Mouse (Mus musculus) small intestine, adult 2 months (tissue): ENCODE data around the gene Dlgap1. TPM values are rescaled to one million over a fixed set of nuclear protein-coding genes. Genes with fewer than 3 reads are reported as not detected.

Experiments
- H3K27ac ChIP-seq: fragments of 200-500 bp; 2 replicates; pipeline ENCODE4 v1.5.1; 2012; ENCODE audit warnings: low read depth, low read length, control low read depth, inconsistent platforms; ENCODE audit not compliant: insufficient read depth
- H3K27me3 ChIP-seq: fragments of 200-500 bp; 2 replicates; pipeline ENCODE4 v1.6.1; 2012; ENCODE audit warnings: mild to moderate bottlenecking, moderate library complexity, low read length, inconsistent platforms; ENCODE audit not compliant: control insufficient read depth, insufficient read depth
- H3K36me3 ChIP-seq: fragments of 200-500 bp; 2 replicates; pipeline ENCODE4 v1.6.1; 2012; ENCODE audit warnings: mild to moderate bottlenecking, low read length, control low read depth, inconsistent platforms; ENCODE audit not compliant: control insufficient read depth, insufficient read depth
- H3K4me1 ChIP-seq: fragments of 200-500 bp; 2 replicates; pipeline ENCODE4 v1.6.1; 2012; ENCODE audit warnings: low read length, inconsistent platforms, mixed read lengths; ENCODE audit not compliant: control insufficient read depth, insufficient read depth, insufficient read length
- H3K4me3 ChIP-seq: fragments of 200-500 bp; 2 replicates; pipeline ENCODE4 v1.5.1; 2012; ENCODE audit warnings: low read depth, mild to moderate bottlenecking, control low read depth, inconsistent platforms, low read length, moderate library complexity
- CTCF ChIP-seq: fragments of 200-500 bp; IDR thresholded peaks from 2 replicates; pipeline ENCODE4 v1.5.1; 2012; ENCODE audit warnings: low read depth, mild to moderate bottlenecking, control low read depth, inconsistent platforms, low read length, moderate library complexity, mixed read lengths; ENCODE audit not compliant: insufficient replicate concordance, insufficient read length; ENCODE audit errors: extremely low read depth
- POLR2A ChIP-seq: fragments of 200-500 bp; IDR thresholded peaks from 2 replicates; pipeline ENCODE4 v1.6.1; 2012; ENCODE audit warnings: low read depth, mild to moderate bottlenecking, control low read depth, inconsistent platforms, low read length, moderate library complexity
- WGBS: fragments of 180-500 bp; shearing (Covaris S2); methylation state at CpG from one replicate; pipeline ENCODE4 v1.1.7; 2018; 5-methylcytosine and 5-hydroxymethylcytosine counted together
- polyA plus RNA-seq: library from polyadenylated mRNA; depleted of rRNA; stranded (reverse); fragments of >200 nt; gene quantifications from 2 replicates; pipeline ENCODE4 v1.2.3, GENCODE M21; 2012

Dlgap1 gene
- polyA plus RNA-seq, 1 experiment: 0.61 TPM

GRCm38 (mm10) chr17:70676522-70676921, 707.6 kb downstream of the Dlgap1 start:
- H3K27ac ChIP-seq: no peak overlapping the region
- TF ChIP-seq POLR2A (no peak), CTCF (no peak)
- no peak overlapping the region for H3K4me3 ChIP-seq
- H3K36me3 ChIP-seq: no peaks in the 10 kb centered on the region
- no peaks in the 10 kb centered on the region for H3K27me3 ChIP-seq
- 76% methylated on average over 2 of the region's 2 CpGs for WGBS
- no peaks in the 10 kb centered on the region for H3K4me1 ChIP-seq

- 16% methylated on average over 15 of the region's 15 CpGs for WGBS
- Histone ChIP-seq H3K27ac (no peak overlapping the region), H3K36me3 (no peaks in the 10 kb centered on the region), H3K4me1 (no peaks in the 10 kb centered on the region), H3K4me3 (no peak overlapping the region), H3K27me3 (no peaks in the 10 kb centered on the region)
- no peak for TF ChIP-seq POLR2A
- peak; percentile 91 for TF ChIP-seq CTCF
Measured at GRCm38 (mm10) chr17:70683561-70684167, 714.8 kb downstream of the Dlgap1 start.

- TF ChIP-seq CTCF: no peak
- TF ChIP-seq POLR2A: no peak
- Histone ChIP-seq H3K27me3 (no peaks in the 10 kb centered on the region), H3K36me3 (no peaks in the 10 kb centered on the region), H3K4me1 (no peaks in the 10 kb centered on the region), H3K27ac (no peak overlapping the region), H3K4me3 (no peak overlapping the region)
- 83% methylated on average over 6 of the region's 6 CpGs for WGBS
Measured at GRCm38 (mm10) chr17:70690174-70690573, 721.3 kb downstream of the Dlgap1 start.

- H3K4me1 ChIP-seq: no peaks in the 10 kb centered on the region
- H3K27ac ChIP-seq: no peak overlapping the region
- TF ChIP-seq POLR2A (no peak), CTCF (no peak)
- H3K27me3 ChIP-seq: no peaks in the 10 kb centered on the region
- no peak overlapping the region for H3K4me3 ChIP-seq
- no peaks in the 10 kb centered on the region for H3K36me3 ChIP-seq
- 87% methylated on average over 8 of the region's 8 CpGs for WGBS
Measured at GRCm38 (mm10) chr17:70690598-70690997, 721.7 kb downstream of the Dlgap1 start.

- no peaks in the 10 kb centered on the region for H3K27me3 ChIP-seq
- peak overlapping the region; percentile 45 for H3K4me3 ChIP-seq
- peaks cover 3% of the 10 kb centered on the region; the same call in 1 of the 2 replicates for H3K4me1 ChIP-seq
- WGBS: 2% methylated on average over 28 of the region's 28 CpGs
- peak overlapping the region; percentile 85 for H3K27ac ChIP-seq
- no peak for TF ChIP-seq POLR2A
- TF ChIP-seq CTCF: peak; percentile 94; the same call in 1 of the 2 replicates
- H3K36me3 ChIP-seq: no peaks in the 10 kb centered on the region
Measured at GRCm38 (mm10) chr17:70706976-70707818, 738.3 kb downstream of the Dlgap1 start.

- H3K27ac ChIP-seq: peak overlapping the region; percentile 77
- H3K4me3 ChIP-seq: 0 out of 2 replicates have a peak overlapping the region, but pooled peaks have one; percentile 2
- 8% methylated on average over 6 of the region's 6 CpGs for WGBS
- no peaks in the 10 kb centered on the region for H3K27me3 ChIP-seq
- no peaks in the 10 kb centered on the region for H3K36me3 ChIP-seq
- peaks cover 3% of the 10 kb centered on the region; the same call in 1 of the 2 replicates for H3K4me1 ChIP-seq
- TF ChIP-seq CTCF (no peak), POLR2A (no peak)
Measured at GRCm38 (mm10) chr17:70707819-70708140, 738.9 kb downstream of the Dlgap1 start.

- Histone ChIP-seq H3K4me3 (no peak overlapping the region), H3K4me1 (peaks cover 3% of the 10 kb centered on the region; the same call in 1 of the 2 replicates), H3K27me3 (no peaks in the 10 kb centered on the region), H3K36me3 (no peaks in the 10 kb centered on the region), H3K27ac (no peak overlapping the region)
- WGBS: 30% methylated on average over 5 of the region's 5 CpGs
- TF ChIP-seq CTCF (no peak), POLR2A (no peak)
Measured at GRCm38 (mm10) chr17:70709545-70709944, 740.7 kb downstream of the Dlgap1 start.
